Mouse (Mus musculus) monocyte, adult 5-6 weeks (primary cell): ENCODE results near the gene Rpa1. TPM values are rescaled to one million over a fixed set of nuclear protein-coding genes. Genes with fewer than 3 reads are reported as not detected.

ENCODE experiments used
- ATAC-seq: fragments of 153-309, 156-312 bp; replicated peaks from 2 replicates; pipeline ENCODE4 v1.8.0; 2017; ENCODE audit warnings: mild to moderate bottlenecking; ENCODE audit not compliant: low TSS enrichment, insufficient number of reproducible peaks, severe bottlenecking, poor library complexity, low FRiP score
- total RNA-seq: library from RNA; stranded (forward); fragments of 200-1000, 200-491, 200-594 nt; gene quantifications from 3 replicates; pipeline ENCODE4 v1.2.3, GENCODE M21; 2017

Rpa1 gene
- total RNA-seq, 1 experiment from 2014 or later, result 85.0 TPM

- no peak for ATAC-seq
Measured at GRCm38 (mm10) chr11:75270276-75270984, 77.7 kb downstream of the Rpa1 start.

- ATAC-seq, result no peak
Measured at GRCm38 (mm10) chr11:75269213-75269612, 78.9 kb downstream of the Rpa1 start.

- ATAC-seq, result no peak
Measured at GRCm38 (mm10) chr11:75268492-75268891, 79.6 kb downstream of the Rpa1 start.

GRCm38 (mm10) chr11:75267826-75268281 is 80.3 kb downstream of the Rpa1 start:
- ATAC-seq, result no peak

DNA sequence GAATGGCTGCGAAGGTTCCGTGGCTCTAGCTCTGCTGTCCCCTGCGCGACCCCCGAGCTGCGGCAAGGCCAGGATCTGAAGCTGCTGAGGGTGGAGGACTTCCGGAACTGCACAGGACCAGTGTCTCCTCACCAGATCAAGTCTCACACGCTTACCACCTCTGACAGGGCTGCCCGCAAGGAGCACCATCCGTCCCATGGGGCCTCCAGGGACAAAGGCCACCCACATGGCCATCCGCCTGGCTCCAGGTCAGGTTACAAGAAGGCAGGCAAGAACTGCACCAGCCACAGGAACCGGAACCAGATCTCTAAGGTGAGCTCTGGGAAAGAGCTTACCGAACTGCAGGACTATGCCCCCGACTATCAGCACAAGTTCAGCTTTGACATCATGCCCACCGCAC is 82.6 kb downstream of the Rpa1 start:
- no peak for ATAC-seq

GRCm38 (mm10) chr11:75264550-75264949 is 83.6 kb downstream of the Rpa1 start:
- ATAC-seq, result no peak

GRCm38 (mm10) chr11:75263964-75264312 is 84.2 kb downstream of the Rpa1 start:
- ATAC-seq, result no peak

GRCm38 (mm10) chr11:75263274-75263963 is 84.7 kb downstream of the Rpa1 start:
- ATAC-seq, result no peak

GRCm38 (mm10) chr11:75262791-75263190 is 85.3 kb downstream of the Rpa1 start:
- ATAC-seq, result no peak

GRCm38 (mm10) chr11:75262181-75262580 is 85.9 kb downstream of the Rpa1 start:
- ATAC-seq, result no peak

GRCm38 (mm10) chr11:75261730-75262129 is 86.4 kb downstream of the Rpa1 start:
- no peak for ATAC-seq

GRCm38 (mm10) chr11:75261016-75261415 is 87.1 kb downstream of the Rpa1 start:
- no peak for ATAC-seq

DNA sequence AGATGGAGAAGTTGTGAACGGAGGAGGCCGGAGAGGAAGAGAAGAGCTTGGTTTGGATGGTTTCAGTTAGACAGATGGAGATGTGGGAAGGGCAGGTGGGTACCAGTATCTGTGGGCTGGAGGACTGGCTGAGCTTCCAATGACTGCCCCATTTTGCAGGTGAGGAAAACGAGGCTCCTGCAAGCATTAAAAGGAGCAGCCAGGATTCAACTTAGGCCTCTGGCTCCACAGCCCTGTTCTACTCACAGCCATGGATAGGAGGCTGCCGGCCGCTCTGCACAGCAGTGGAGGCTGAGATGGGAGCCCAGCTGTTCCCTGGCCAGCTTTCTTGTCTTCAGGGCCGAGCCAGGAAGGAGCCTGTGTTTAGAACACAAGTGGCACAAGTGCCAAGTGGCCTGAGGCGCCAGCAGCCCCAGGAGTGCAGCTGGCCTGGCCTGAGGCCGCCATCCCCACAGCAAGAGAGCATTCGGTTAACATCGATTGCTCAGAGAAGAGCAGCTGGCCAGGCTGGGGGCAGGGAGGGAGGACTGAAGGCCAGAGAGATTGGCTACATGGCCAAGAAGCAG is 88.0 kb downstream of the Rpa1 start:
- ATAC-seq, result no peak

- ATAC-seq, result no peak
Measured at GRCm38 (mm10) chr11:75259416-75259815, 88.7 kb downstream of the Rpa1 start.

DNA sequence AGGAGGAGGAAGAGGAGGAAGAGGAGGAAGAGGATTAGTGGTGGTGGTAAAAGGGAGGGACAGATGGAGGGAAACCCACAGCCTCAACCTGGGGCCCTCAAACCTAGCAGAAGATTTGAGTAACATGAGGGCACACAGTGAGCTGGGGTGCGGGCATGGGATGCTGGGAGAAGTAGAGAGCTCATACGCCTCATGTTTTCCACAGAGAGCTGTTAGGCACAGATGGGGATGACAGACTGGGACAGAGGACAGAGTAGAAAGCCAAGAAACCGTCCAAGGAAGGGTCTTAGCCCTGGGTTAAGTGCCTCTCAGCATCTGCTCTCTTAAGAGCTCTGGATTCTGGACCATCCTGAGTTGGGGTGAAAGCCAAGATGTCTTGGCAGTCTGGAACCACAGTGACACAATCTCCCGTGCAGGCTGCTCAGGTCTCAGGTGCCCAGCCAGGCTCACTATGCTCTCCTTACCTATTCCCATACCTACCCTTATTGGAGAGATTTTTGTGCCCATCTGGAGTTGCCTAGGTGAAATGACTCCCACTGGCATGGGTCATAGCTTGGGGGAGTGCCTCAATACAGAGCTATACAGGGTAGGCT is 91.0 kb downstream of the Rpa1 start:
- no peak for ATAC-seq

GRCm38 (mm10) chr11:75255330-75255729 is 92.8 kb downstream of the Rpa1 start:
- ATAC-seq, result peak; percentile 89

DNA sequence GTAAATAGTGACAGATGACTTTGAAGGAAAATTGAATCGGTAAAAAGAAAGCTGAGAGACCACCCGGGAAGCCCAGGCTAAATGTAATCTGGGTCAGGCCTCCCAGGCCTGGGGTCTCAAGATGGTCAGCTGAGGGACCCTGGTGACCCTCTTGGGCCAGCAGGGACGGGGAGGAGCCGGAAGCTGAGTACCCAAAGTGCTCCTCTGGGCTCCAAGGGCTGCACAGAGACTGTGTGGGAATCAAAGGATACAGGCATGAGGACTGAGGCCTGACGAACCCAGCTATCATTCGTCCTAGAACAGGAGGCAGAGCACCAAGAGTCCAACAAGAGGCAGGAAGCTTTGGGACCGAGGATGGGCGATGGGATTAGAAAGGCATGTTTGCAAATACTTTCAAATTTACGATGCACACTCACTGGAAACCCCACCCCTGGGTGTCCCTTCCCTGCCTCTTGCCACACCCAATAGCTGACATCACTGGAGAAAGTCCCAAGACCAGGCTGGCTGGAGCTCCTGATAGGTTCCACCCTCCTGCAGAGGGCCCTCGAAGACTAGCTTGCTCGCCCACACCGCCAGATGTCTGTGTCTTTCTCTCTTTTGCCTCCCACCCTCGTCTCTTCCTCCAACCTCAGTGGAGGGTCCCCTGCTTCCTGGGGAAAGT is 93.7 kb downstream of the Rpa1 start:
- ATAC-seq, result peak; percentile 91

GRCm38 (mm10) chr11:75251557-75252070 is 96.5 kb downstream of the Rpa1 start:
- ATAC-seq, result no peak

- no peak for ATAC-seq
Measured at GRCm38 (mm10) chr11:75251006-75251512, 97.1 kb downstream of the Rpa1 start.
